In the genomic region with DNA sequence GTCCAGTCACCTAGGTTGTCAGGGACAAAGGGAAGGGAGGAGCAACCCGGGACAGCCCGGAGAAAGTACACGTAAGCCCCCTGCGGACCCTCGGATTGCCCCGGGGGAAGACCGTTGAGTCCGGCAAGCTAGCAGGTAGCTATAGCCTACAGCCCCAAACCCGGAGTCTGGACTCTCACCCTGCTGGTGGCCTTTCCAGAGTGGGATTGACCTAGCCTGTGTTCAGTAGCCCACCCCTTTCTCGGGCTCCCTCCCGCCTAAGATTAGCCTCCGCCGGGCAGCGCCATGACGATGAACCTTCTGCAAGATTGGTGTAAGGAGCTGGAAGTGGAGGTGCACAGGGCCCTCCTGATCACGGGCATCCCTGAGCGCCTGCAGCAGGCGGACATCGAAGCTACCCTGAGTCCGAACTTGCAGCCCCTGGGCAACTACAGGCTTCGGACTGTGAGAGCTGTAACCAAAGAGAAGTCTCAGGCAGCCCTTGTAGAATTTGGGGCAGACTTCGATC, we compare ENCODE assay signal across 9 mouse cellular contexts. TPM values are rescaled to one million over a fixed set of nuclear protein-coding genes. Genes with fewer than 3 reads are reported as not detected.
DNase-seq lines count a peak whose midpoint lies in the region; ATAC-seq lines count a peak whose summit lies in the region.
"Had no signal": no experiment of that assay in that cellular context is flagged by ENCODE, and none has a peak within 500 bp of the region (broad histone marks: within the 10 kb centered on the region; RNA-seq: fewer than 3 reads in every experiment).

No protein-coding gene starts in this region.

- H3K27me3 ChIP-seq in kidney, embryonic 15.5 days, result peaks cover 50% of the 10 kb centered on the region
- H3K27me3 ChIP-seq in hindbrain, embryonic 10.5 days (ENCODE audit: insufficient read depth, poor library complexity, severe bottlenecking), result peaks cover 62% of the 10 kb centered on the region
- H3K27me3 ChIP-seq in midbrain, embryonic 13.5 days, result peaks cover 44% of the 10 kb centered on the region

- H3K9me3 ChIP-seq in kidney, embryonic 15.5 days (replicated peaks), result no peaks in the 10 kb centered on the region
- H3K9me3 ChIP-seq in hindbrain, embryonic 10.5 days, result no peaks in the 10 kb centered on the region; the same call in 1 of the 2 replicates
- H3K9me3 ChIP-seq in midbrain, embryonic 13.5 days, result no peaks in the 10 kb centered on the region

- H3K9ac ChIP-seq in kidney, embryonic 15.5 days, result peak overlapping the region; percentile 65
- H3K9ac ChIP-seq in midbrain, embryonic 13.5 days (replicated peaks), result peak overlapping the region; percentile 98

- H3K4me1 ChIP-seq in kidney, embryonic 15.5 days, result peaks cover 66% of the 10 kb centered on the region
- peaks cover 68% of the 10 kb centered on the region for H3K4me1 ChIP-seq in hindbrain, embryonic 10.5 days (replicated peaks)
- H3K4me1 ChIP-seq in midbrain, embryonic 13.5 days (replicated peaks), result peaks cover 93% of the 10 kb centered on the region

- H3K27ac ChIP-seq in kidney, embryonic 15.5 days, result no peak overlapping the region
- H3K27ac ChIP-seq in hindbrain, embryonic 10.5 days, result peak overlapping the region; percentile 89
- H3K27ac ChIP-seq in midbrain, embryonic 13.5 days, result peak overlapping the region; percentile 96

- DNase-seq in kidney, adult 18-20 months, result no peak
- peak; percentile 60 for DNase-seq in brain, adult 2 months (ENCODE audit: low read depth, low spot score)
- no peak for DNase-seq in hindbrain, embryonic 10.5 days (ENCODE audit: low spot score)
- no peak for DNase-seq in urinary bladder, postnatal 4 days (ENCODE audit: low spot score in 2 of 2)
- no peak for DNase-seq in layer of hippocampus, postnatal 36 days
- no peak for DNase-seq in T-cell, adult 2 months (ENCODE audit: low spot score)

- H3K4me3 ChIP-seq in kidney, embryonic 15.5 days (replicated peaks), result peak overlapping the region; percentile 63
- peak overlapping the region; percentile 71 for H3K4me3 ChIP-seq in hindbrain, embryonic 10.5 days
- peak overlapping the region; percentile 80 for H3K4me3 ChIP-seq in midbrain, embryonic 13.5 days (replicated peaks)

- H3K36me3 ChIP-seq in kidney, embryonic 15.5 days, result no peaks in the 10 kb centered on the region
- no peaks in the 10 kb centered on the region for H3K36me3 ChIP-seq in hindbrain, embryonic 10.5 days
- 0 out of 2 replicates have a peak, but pooled peaks cover 2% of the 10 kb centered on the region for H3K36me3 ChIP-seq in midbrain, embryonic 13.5 days

- H3K4me2 ChIP-seq in kidney, embryonic 15.5 days, result peak overlapping the region; percentile 83
- H3K4me2 ChIP-seq in midbrain, embryonic 13.5 days (replicated peaks), result peak overlapping the region; percentile 95

- 2% methylated on average over 22 of the region's 22 CpGs for WGBS in kidney, embryonic 15.5 days
- under 1% methylated on average over 22 of the region's 22 CpGs for WGBS in hindbrain, embryonic 10.5 days
- WGBS in midbrain, embryonic 13.5 days, result under 1% methylated on average over 22 of the region's 22 CpGs

- no peak; the same call in 1 of the 2 replicates for ATAC-seq in kidney, embryonic 15.5 days (replicated peaks; ENCODE audit: low FRiP score)
- no peak; the same call in 1 of the 2 replicates for ATAC-seq in midbrain, embryonic 13.5 days

RNA-seq across cellular contexts. Expression of a gene that starts 0.4 kb away (rescaled TPM):
- polyA plus RNA-seq in kidney, embryonic 15.5 days (2015; fragmentation: Nextera tagmentation; extraction: Ambion mirVana), result 7.7 and 9.2 TPM in 2 replicates
- polyA plus RNA-seq in hindbrain, embryonic 10.5 days (2016; fragmentation: Nextera tagmentation; extraction: Ambion mirVana), result 4.0 and 12.2 TPM in 2 replicates
- polyA plus RNA-seq in midbrain, embryonic 13.5 days (2015; fragmentation: Nextera tagmentation; extraction: Ambion mirVana), result 119 and 120 TPM in 2 replicates
- total RNA-seq in layer of hippocampus, postnatal 36 days (2021), result 100 to 1,000 TPM; 345 to 361 TPM

RNA-seq across cellular contexts. Expression of a gene that starts 14.6 kb away (rescaled TPM):
- 0.58 and 0.90 TPM in 2 replicates for polyA plus RNA-seq in kidney, embryonic 15.5 days (2015; fragmentation: Nextera tagmentation; extraction: Ambion mirVana)
- polyA plus RNA-seq in hindbrain, embryonic 10.5 days (2016; fragmentation: Nextera tagmentation; extraction: Ambion mirVana), result 5.8 and 12.7 TPM in 2 replicates
- polyA plus RNA-seq in midbrain, embryonic 13.5 days (2015; fragmentation: Nextera tagmentation; extraction: Ambion mirVana), result 54.7 and 60.8 TPM in 2 replicates
- total RNA-seq in layer of hippocampus, postnatal 36 days (2021), result 100 to 1,000 TPM; 119 to 124 TPM

RNA-seq across cellular contexts. Expression of a gene that starts 20.9 kb away (rescaled TPM):
- 116 and 124 TPM in 2 replicates for polyA plus RNA-seq in kidney, embryonic 15.5 days (2015; fragmentation: Nextera tagmentation; extraction: Ambion mirVana)
- polyA plus RNA-seq in hindbrain, embryonic 10.5 days (2016; fragmentation: Nextera tagmentation; extraction: Ambion mirVana), result 170 and 245 TPM in 2 replicates
- 297 and 325 TPM in 2 replicates for polyA plus RNA-seq in midbrain, embryonic 13.5 days (2015; fragmentation: Nextera tagmentation; extraction: Ambion mirVana)
- 1,000 to 10,000 TPM; 2,055 to 2,361 TPM for total RNA-seq in layer of hippocampus, postnatal 36 days (2021)

RNA-seq across cellular contexts. Expression of a gene that starts 38.0 kb away (rescaled TPM):
- 0.23 and 0.31 TPM in 2 replicates for polyA plus RNA-seq in kidney, embryonic 15.5 days (2015; fragmentation: Nextera tagmentation; extraction: Ambion mirVana)
- 0.91 and 0.93 TPM in 2 replicates for polyA plus RNA-seq in hindbrain, embryonic 10.5 days (2016; fragmentation: Nextera tagmentation; extraction: Ambion mirVana)
- 3.4 and 4.3 TPM in 2 replicates for polyA plus RNA-seq in midbrain, embryonic 13.5 days (2015; fragmentation: Nextera tagmentation; extraction: Ambion mirVana)
- 10 to 100 TPM; 55.2 to 56.6 TPM for total RNA-seq in layer of hippocampus, postnatal 36 days (2021)

RNA-seq across cellular contexts. Expression of a gene that starts 38.6 kb away (rescaled TPM):
- polyA plus RNA-seq in kidney, embryonic 15.5 days (2015; fragmentation: Nextera tagmentation; extraction: Ambion mirVana), result 1.5 and 2.1 TPM in 2 replicates
- 0.77 and 1.5 TPM in 2 replicates for polyA plus RNA-seq in hindbrain, embryonic 10.5 days (2016; fragmentation: Nextera tagmentation; extraction: Ambion mirVana)
- polyA plus RNA-seq in midbrain, embryonic 13.5 days (2015; fragmentation: Nextera tagmentation; extraction: Ambion mirVana), result 0.41 and 0.54 TPM in 2 replicates
- not detected for total RNA-seq in layer of hippocampus, postnatal 36 days (2021)
- total RNA-seq: layer of hippocampus, postnatal 10 days had no signal
